Mouse (Mus musculus): ENCODE results near the gene Prox1. TPM values are rescaled to one million over a fixed set of nuclear protein-coding genes. Genes with fewer than 3 reads are reported as not detected.

The Prox1 gene
- total RNA-seq (2021) (10 to 100 TPM; 33.4 to 34.0 TPM), polyA plus RNA-seq (2012; rRNA removed) (17.4 and 22.8 TPM in 2 replicates)
- long read RNA-seq, full-length matches to known transcripts, result 1 of 2 reads
- long read RNA-seq, partial matches to known transcripts, result 0 of 2 reads
- long read RNA-seq, other reads (novel, unspliced or antisense), result 1 of 2 reads

- peak; percentile 93 for DNase-seq
Observed at GRCm38 (mm10) chr1:190169911-190170818, at the start of gene Prox1. Gene Prox1 (minus strand): TSS chr1:190170714.

- no peak for DNase-seq
Observed at GRCm38 (mm10) chr1:190216621-190217020, 46.1 kb upstream of the Prox1 start.

DNA sequence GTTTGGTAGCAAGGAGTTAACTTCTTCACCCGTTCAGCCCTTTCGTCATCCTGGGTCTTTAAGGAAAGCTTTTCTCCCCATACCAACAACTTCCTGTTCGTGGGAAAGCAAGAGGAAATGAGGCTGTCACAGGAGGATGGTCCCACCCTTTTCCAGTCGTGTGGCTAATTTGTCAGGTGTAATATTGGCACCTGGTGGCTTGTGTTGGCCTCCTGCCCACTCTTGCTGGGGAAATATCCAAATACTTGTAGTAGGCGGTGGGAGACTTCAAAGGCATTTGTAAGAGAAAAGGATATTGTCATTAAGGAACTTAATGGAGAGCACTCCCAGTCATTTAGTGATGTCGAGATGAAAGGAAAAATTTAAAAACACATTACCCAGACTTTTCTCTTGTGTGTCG, 44.1 kb upstream of the Prox1 start:
- no peak for DNase-seq

- no peak for DNase-seq
Observed at GRCm38 (mm10) chr1:190213175-190213574, 42.7 kb upstream of the Prox1 start.

GRCm38 (mm10) chr1:190207246-190207645, 36.7 kb upstream of the Prox1 start:
- no peak for DNase-seq

- no peak for DNase-seq
Observed at GRCm38 (mm10) chr1:190205691-190206090, 35.2 kb upstream of the Prox1 start.

DNA sequence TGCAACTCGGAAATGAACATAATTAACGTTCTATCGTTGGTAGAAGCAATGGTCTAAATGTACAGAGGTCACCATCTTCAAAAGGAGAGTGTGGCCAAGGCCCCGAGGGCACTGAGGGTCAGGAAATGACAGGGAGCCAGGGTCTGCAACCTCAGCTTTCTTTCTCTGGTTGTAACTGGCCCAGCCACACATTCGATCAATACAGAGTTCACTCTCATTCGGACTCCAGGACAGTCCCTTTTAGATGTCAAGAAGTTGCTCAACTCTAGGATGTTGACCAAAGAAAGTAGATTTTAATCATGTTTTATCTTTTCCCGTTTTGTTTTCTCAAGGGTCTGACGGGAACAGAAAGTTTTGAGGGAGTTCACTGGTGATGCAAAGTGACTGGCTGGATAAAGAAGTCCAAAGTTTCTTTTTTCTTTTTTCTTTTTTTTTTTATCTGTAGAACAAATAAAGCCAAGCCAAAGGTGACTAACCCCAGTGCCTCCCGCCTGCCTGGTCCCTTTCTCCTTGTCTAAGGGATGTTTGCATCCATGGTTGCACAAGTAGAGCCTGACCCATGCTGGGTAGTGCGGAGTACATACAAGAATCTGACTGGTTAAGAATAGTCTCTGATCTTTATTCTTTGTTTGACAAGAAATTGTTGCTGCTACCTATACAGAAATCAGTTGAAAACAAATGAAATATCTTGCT, 34.0 kb upstream of the Prox1 start:
- no peak for DNase-seq

DNA sequence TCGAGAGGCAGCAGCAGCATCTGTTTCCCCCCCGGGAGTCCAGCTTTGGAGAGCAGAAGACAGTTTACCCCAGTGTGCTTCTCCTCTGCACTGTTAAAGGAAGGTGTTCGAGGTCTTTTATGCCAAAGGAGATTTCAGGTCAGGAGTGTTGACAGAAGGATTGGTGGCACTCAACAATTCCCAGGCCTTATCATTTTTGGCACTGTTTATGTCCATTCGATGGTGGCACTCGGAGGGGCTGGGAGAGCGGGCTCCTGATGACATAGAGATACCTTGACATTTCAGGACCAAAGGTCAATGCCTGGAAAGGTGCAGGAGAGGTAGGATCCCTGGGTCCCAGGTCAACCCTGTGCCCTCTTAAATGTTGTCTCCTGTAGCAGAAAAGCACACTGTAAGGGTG, 31.2 kb upstream of the Prox1 start:
- no peak for DNase-seq

- no peak for DNase-seq
Observed at GRCm38 (mm10) chr1:190200996-190201395, 30.5 kb upstream of the Prox1 start.

- no peak for DNase-seq
Observed at GRCm38 (mm10) chr1:190198247-190198646, 27.7 kb upstream of the Prox1 start.

- DNase-seq, result no peak
Observed at GRCm38 (mm10) chr1:190192011-190192410, 21.5 kb upstream of the Prox1 start.

- DNase-seq, result no peak
Observed at GRCm38 (mm10) chr1:190190231-190190965, 19.9 kb upstream of the Prox1 start.

DNA sequence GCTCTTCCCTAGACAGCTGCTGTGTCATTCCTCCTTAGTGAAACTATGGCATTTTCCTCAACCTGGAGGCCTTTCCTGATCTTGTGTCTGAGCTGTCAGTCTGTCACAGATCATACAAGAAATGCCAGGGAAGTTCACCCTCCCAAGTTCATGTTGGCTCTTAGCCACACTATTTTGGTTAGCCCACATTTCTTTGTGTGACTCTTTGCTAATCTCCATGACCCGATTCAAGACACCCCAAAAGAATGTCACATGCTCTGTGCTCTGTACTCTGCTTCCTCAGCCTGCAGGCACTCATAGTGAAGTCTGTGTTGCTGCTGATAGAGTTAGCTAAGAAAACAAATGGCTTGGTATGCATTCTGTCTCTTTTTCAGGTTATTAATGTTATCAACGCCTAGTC, 18.6 kb upstream of the Prox1 start:
- no peak for DNase-seq

DNA sequence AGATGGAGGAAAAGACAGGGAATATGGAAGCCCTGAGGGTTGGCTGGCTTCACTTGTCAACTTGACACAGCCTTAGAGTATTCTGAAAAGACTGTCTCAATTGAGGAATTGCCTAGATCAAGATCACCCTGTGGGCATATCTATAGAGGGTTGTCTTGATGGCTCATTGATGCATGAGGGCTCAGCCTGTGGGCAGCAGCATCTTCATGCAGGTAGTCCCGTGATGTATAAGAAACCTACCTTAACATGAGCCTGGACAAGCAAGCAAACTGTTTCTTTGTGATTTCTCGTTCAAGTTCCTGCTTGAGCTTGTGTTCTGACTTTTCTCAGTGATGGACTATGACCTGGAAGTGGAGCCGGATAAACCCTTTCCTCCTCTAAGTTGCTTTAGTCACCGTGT, 15.8 kb upstream of the Prox1 start:
- no peak for DNase-seq

- no peak for DNase-seq
Observed at GRCm38 (mm10) chr1:190185284-190185683, 14.8 kb upstream of the Prox1 start.

GRCm38 (mm10) chr1:190183574-190183973, 13.1 kb upstream of the Prox1 start:
- DNase-seq, result no peak

DNA sequence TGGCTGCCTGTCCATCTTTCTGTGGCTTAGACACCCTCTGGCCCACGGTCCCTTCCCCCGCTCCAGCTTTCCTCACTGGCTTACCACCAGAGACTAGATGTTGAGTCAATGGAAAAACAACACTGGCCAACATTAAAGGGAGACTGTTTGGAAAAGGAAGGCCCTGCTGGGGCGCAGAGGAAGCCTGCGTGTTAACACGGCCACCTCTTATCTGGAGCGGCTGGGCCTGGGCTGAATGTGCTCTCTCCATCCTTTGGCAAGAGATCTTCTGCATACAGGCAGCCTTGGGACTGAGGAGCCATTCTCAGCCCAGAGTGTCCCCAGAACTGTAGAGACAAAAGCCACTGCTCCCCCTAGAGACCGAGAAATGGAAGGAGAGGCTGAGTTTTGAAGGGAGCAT, 11.3 kb upstream of the Prox1 start:
- no peak for DNase-seq

GRCm38 (mm10) chr1:190180861-190181260, 10.3 kb upstream of the Prox1 start:
- DNase-seq, result no peak

DNA sequence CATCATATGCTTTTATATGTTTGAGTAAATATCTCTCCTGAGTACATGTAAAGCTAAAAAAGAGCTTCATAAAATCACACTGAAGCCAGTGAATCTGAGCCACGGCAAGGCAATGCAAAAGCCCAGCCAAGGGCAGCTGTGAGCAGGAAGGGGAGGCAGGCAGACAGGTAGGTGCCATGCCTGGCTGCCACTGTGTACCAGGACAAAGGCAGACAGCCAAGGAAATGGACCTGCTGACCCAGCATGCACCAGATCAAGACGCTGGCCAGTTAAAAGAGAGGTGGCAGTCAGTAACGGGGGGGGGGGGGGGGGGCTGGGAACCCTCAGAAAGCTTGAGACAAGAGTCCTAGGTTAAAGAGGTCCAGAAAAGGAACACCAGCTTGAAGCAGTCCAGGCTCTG, 6.4 kb upstream of the Prox1 start:
- DNase-seq, result no peak

GRCm38 (mm10) chr1:190174671-190175661, 4.5 kb upstream of the Prox1 start:
- DNase-seq, result peak; percentile 80

GRCm38 (mm10) chr1:190174231-190174630, 3.7 kb upstream of the Prox1 start:
- DNase-seq, result peak; percentile 54

Data from adrenal gland, adult 2 months (tissue).